Mouse (Mus musculus): Measurements from ENCODE around the gene Tbccd1. TPM values are rescaled to one million over a fixed set of nuclear protein-coding genes. Genes with fewer than 3 reads are reported as not detected.
"Not testable (repeated sequence)": the region's sequence is repeated elsewhere in the genome, so short reads cannot be mapped to it uniquely, and the experiment has no call there.

Gene Tbccd1
- polyA plus RNA-seq, 1 experiment from 2014 or later = 34.0 TPM

- Histone ChIP-seq H3K27me3 (peaks cover 60% of the 10 kb centered on the region), H3K27ac (replicated peaks) (no peak overlapping the region), H3K9ac (replicated peaks) (no peak overlapping the region), H3K4me2 (replicated peaks) (peak overlapping the region; percentile 37), H3K9me3 (no peaks in the 10 kb centered on the region), H3K36me3 (no peaks in the 10 kb centered on the region), H3K4me3 (no peak overlapping the region), H3K4me1 (peaks cover 5% of the 10 kb centered on the region; the same call in 1 of the 2 replicates)
- ATAC-seq (ENCODE audit: low FRiP score, low read depth) = no peak
- WGBS = 13% methylated on average over 17 of the region's 17 CpGs
Observed at GRCm38 (mm10) chr16:22807468-22808070, 49.9 kb downstream of the Tbccd1 start.

GRCm38 (mm10) chr16:22802786-22803185, 54.7 kb downstream of the Tbccd1 start:
- H3K27me3 ChIP-seq = peaks cover 76% of the 10 kb centered on the region
- no peaks in the 10 kb centered on the region for H3K9me3 ChIP-seq
- no peak overlapping the region for H3K27ac ChIP-seq (replicated peaks)
- H3K4me3 ChIP-seq = no peak overlapping the region
- WGBS = 73% methylated on average over 7 of the region's 7 CpGs
- H3K9ac ChIP-seq (replicated peaks) = no peak overlapping the region
- no peaks in the 10 kb centered on the region for H3K36me3 ChIP-seq
- no peak for ATAC-seq (ENCODE audit: low FRiP score, low read depth)
- peaks cover 23% of the 10 kb centered on the region for H3K4me1 ChIP-seq
- no peak overlapping the region for H3K4me2 ChIP-seq (replicated peaks)

GRCm38 (mm10) chr16:22800849-22801109, 56.7 kb downstream of the Tbccd1 start:
- no peak overlapping the region for H3K4me3 ChIP-seq
- H3K27me3 ChIP-seq = peaks cover 83% of the 10 kb centered on the region
- ATAC-seq (ENCODE audit: low FRiP score, low read depth) = peak; percentile 16; the same call in 1 of the 2 replicates
- no peaks in the 10 kb centered on the region for H3K9me3 ChIP-seq
- 8% methylated on average over 5 of the region's 5 CpGs for WGBS
- peaks cover 23% of the 10 kb centered on the region for H3K4me1 ChIP-seq
- H3K27ac ChIP-seq (replicated peaks) = no peak overlapping the region
- H3K9ac ChIP-seq (replicated peaks) = no peak overlapping the region
- peak overlapping the region; percentile 6 for H3K4me2 ChIP-seq (replicated peaks)
- H3K36me3 ChIP-seq = no peaks in the 10 kb centered on the region

- Histone ChIP-seq H3K9ac (replicated peaks) (no peak overlapping the region), H3K4me3 (no peak overlapping the region), H3K9me3 (no peaks in the 10 kb centered on the region), H3K27ac (replicated peaks) (no peak overlapping the region), H3K4me1 (peaks cover 23% of the 10 kb centered on the region), H3K36me3 (no peaks in the 10 kb centered on the region), H3K27me3 (peaks cover 83% of the 10 kb centered on the region), H3K4me2 (replicated peaks) (peak overlapping the region; percentile 6)
- 11% methylated on average over 6 of the region's 6 CpGs for WGBS
- peak; percentile 80 for ATAC-seq (ENCODE audit: low FRiP score, low read depth)
Observed at GRCm38 (mm10) chr16:22800026-22800848, 57.2 kb downstream of the Tbccd1 start.

- no peak overlapping the region for H3K27ac ChIP-seq (replicated peaks)
- no peak overlapping the region for H3K9ac ChIP-seq (replicated peaks)
- 79% methylated on average over 3 of the region's 3 CpGs for WGBS
- peaks cover 81% of the 10 kb centered on the region for H3K27me3 ChIP-seq
- H3K4me1 ChIP-seq = peaks cover 23% of the 10 kb centered on the region
- H3K4me2 ChIP-seq (replicated peaks) = no peak overlapping the region
- H3K9me3 ChIP-seq = no peaks in the 10 kb centered on the region
- no peak for ATAC-seq (ENCODE audit: low FRiP score, low read depth)
- H3K36me3 ChIP-seq = no peaks in the 10 kb centered on the region
- H3K4me3 ChIP-seq = no peak overlapping the region
Observed at GRCm38 (mm10) chr16:22798520-22798919, 58.9 kb downstream of the Tbccd1 start.

GRCm38 (mm10) chr16:22797521-22797920, 59.9 kb downstream of the Tbccd1 start:
- Histone ChIP-seq H3K4me2 (replicated peaks) (no peak overlapping the region), H3K4me3 (no peak overlapping the region), H3K27me3 (peaks cover 77% of the 10 kb centered on the region), H3K36me3 (no peaks in the 10 kb centered on the region), H3K27ac (replicated peaks) (no peak overlapping the region), H3K9me3 (no peaks in the 10 kb centered on the region), H3K4me1 (peaks cover 18% of the 10 kb centered on the region), H3K9ac (replicated peaks) (no peak overlapping the region)
- ATAC-seq (ENCODE audit: low FRiP score, low read depth) = no peak
- WGBS = 87% methylated on average over 5 of the region's 5 CpGs

GRCm38 (mm10) chr16:22795497-22795896, 62.0 kb downstream of the Tbccd1 start:
- 56% methylated on average over 3 of the region's 3 CpGs for WGBS
- H3K4me2 ChIP-seq (replicated peaks) = no peak overlapping the region
- H3K4me1 ChIP-seq = peaks cover 10% of the 10 kb centered on the region
- no peaks in the 10 kb centered on the region for H3K36me3 ChIP-seq
- H3K9me3 ChIP-seq = no peaks in the 10 kb centered on the region
- H3K4me3 ChIP-seq = no peak overlapping the region
- H3K27me3 ChIP-seq = peaks cover 83% of the 10 kb centered on the region
- H3K27ac ChIP-seq (replicated peaks) = no peak overlapping the region
- H3K9ac ChIP-seq (replicated peaks) = no peak overlapping the region
- ATAC-seq (ENCODE audit: low FRiP score, low read depth) = no peak

GRCm38 (mm10) chr16:22791235-22791634, 66.2 kb downstream of the Tbccd1 start:
- Histone ChIP-seq H3K27me3 (peaks cover 53% of the 10 kb centered on the region), H3K4me1 (0 out of 2 replicates have a peak, but pooled peaks cover 6% of the 10 kb centered on the region), H3K36me3 (no peaks in the 10 kb centered on the region), H3K4me3 (no peak overlapping the region), H3K9me3 (no peaks in the 10 kb centered on the region), H3K4me2 (replicated peaks) (no peak overlapping the region), H3K27ac (replicated peaks) (no peak overlapping the region), H3K9ac (replicated peaks) (no peak overlapping the region)
- 5% methylated on average over 2 of the region's 2 CpGs for WGBS
- no peak for ATAC-seq (ENCODE audit: low FRiP score, low read depth)

- Histone ChIP-seq H3K9me3 (no peaks in the 10 kb centered on the region), H3K36me3 (no peaks in the 10 kb centered on the region), H3K4me2 (replicated peaks) (no peak overlapping the region), H3K4me1 (0 out of 2 replicates have a peak, but pooled peaks cover 6% of the 10 kb centered on the region), H3K27me3 (peaks cover 40% of the 10 kb centered on the region), H3K4me3 (no peak overlapping the region), H3K9ac (replicated peaks) (no peak overlapping the region), H3K27ac (replicated peaks) (no peak overlapping the region)
- WGBS = 73% methylated on average over 10 of the region's 10 CpGs
- no peak for ATAC-seq (ENCODE audit: low FRiP score, low read depth)
Observed at GRCm38 (mm10) chr16:22789908-22790367, 67.5 kb downstream of the Tbccd1 start.

- Histone ChIP-seq H3K27me3 (no peaks in the 10 kb centered on the region), H3K9me3 (0 out of 2 replicates have a peak, but pooled peaks cover 5% of the 10 kb centered on the region), H3K4me3 (no peak overlapping the region), H3K27ac (replicated peaks) (no peak overlapping the region), H3K4me2 (replicated peaks) (no peak overlapping the region), H3K4me1 (no peaks in the 10 kb centered on the region), H3K9ac (replicated peaks) (no peak overlapping the region), H3K36me3 (no peaks in the 10 kb centered on the region)
- 80% methylated on average over 5 of the region's 5 CpGs for WGBS
- ATAC-seq (ENCODE audit: low FRiP score, low read depth) = no peak
Observed at GRCm38 (mm10) chr16:22782686-22783085, 74.8 kb downstream of the Tbccd1 start.

GRCm38 (mm10) chr16:22779228-22779835, 78.1 kb downstream of the Tbccd1 start:
- WGBS = 95% methylated on average over 3 of the region's 3 CpGs
- Histone ChIP-seq H3K4me3 (no peak overlapping the region), H3K27me3 (no peaks in the 10 kb centered on the region), H3K36me3 (no peaks in the 10 kb centered on the region), H3K9ac (replicated peaks) (no peak overlapping the region), H3K9me3 (0 out of 2 replicates have a peak, but pooled peaks cover 5% of the 10 kb centered on the region), H3K4me2 (replicated peaks) (no peak overlapping the region), H3K4me1 (no peaks in the 10 kb centered on the region), H3K27ac (replicated peaks) (no peak overlapping the region)
- ATAC-seq (ENCODE audit: low FRiP score, low read depth) = no peak

GRCm38 (mm10) chr16:22778296-22778695, 79.2 kb downstream of the Tbccd1 start:
- H3K4me1 ChIP-seq; H3K4me2 ChIP-seq (replicated peaks); ATAC-seq (ENCODE audit: low FRiP score, low read depth); H3K9ac ChIP-seq (replicated peaks); H3K27ac ChIP-seq (replicated peaks); H3K4me3 ChIP-seq; H3K36me3 ChIP-seq; H3K9me3 ChIP-seq; H3K27me3 ChIP-seq: not testable (repeated sequence)
- WGBS = 93% methylated on average over 12 of the region's 12 CpGs
